Mouse (Mus musculus): ENCODE results near the gene Glb1l. TPM values are rescaled to one million over a fixed set of nuclear protein-coding genes. Genes with fewer than 3 reads are reported as not detected.

Glb1l gene
- polyA plus RNA-seq, 1 experiment: 5.7 TPM

DNA sequence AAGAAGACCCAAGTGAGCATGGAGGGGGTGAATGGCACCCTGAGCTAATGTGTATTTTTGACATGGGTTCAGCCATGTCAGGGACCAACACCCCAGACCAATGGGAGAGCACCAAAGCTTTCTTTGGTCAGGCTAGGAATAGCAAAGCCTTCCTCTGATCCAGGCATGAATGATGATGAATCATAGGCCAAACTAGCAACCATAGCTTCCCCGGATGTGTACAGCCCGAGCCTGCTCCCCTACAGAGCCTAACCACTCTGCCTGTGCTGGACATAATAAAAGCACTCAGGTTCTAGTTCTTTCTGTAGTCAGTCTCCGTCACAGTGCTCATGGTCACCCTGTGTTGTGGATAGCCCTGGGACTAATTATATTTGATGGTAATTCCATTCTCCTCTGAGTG lies 10.9 kb upstream of the Glb1l start:
- H3K27me3 ChIP-seq (ENCODE audit: control insufficient read depth, insufficient read depth, low read length): no peaks in the 10 kb centered on the region
- no peak overlapping the region for H3K27ac ChIP-seq (ENCODE audit: insufficient read depth, low read length)
- TF ChIP-seq CTCF (IDR thresholded peaks at IDR 0.05; ENCODE audit: extremely low read depth, insufficient read depth, insufficient read length, insufficient replicate concordance): no peak
- TF ChIP-seq POLR2A (IDR thresholded peaks at IDR 0.05; ENCODE audit: low read depth, low read length): no peak
- WGBS: 81% methylated on average over 3 of the region's 3 CpGs
- no peak overlapping the region for H3K4me3 ChIP-seq (ENCODE audit: extremely low read depth, insufficient read depth, insufficient read length)
- DNase-seq (ENCODE audit: low read depth in 1 of 2, low spot score in 2 of 2): no peak
- peaks cover 18% of the 10 kb centered on the region; the same call in 1 of the 2 replicates for H3K4me1 ChIP-seq (ENCODE audit: control insufficient read depth, insufficient read depth, insufficient read length)
- H3K36me3 ChIP-seq (ENCODE audit: control insufficient read depth, insufficient read depth, low read length): no peaks in the 10 kb centered on the region

DNA sequence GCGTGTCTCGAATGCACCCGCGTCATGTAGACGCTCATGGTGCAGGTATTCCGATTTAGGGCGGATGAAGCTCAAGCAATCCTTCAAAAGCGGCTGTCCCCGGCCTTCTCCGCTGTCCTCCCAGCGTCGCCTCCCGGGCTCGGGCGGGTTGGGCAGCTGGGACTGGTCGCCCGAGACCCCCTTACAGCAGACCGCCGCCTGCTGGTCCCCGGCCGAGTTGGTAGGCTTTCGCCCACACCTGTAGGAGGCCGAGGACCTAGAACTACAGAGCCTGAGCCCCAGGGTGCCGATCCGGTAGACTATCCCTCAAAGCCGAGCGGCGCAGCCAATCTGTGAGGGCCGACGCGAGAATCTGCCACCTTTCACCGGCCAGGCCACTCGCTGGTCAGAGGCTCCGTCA lies 8.9 kb upstream of the Glb1l start, which contains the start of gene Tuba4a:
Gene Tuba4a, minus strand, starts transcription at position 335 of the 400 bp plus-strand sequence.
- no peaks in the 10 kb centered on the region for H3K27me3 ChIP-seq (ENCODE audit: control insufficient read depth, insufficient read depth, low read length)
- TF ChIP-seq CTCF (IDR thresholded peaks at IDR 0.05; ENCODE audit: extremely low read depth, insufficient read depth, insufficient read length, insufficient replicate concordance): 0 out of 2 replicates have a peak, but pooled peaks have one; percentile 8
- TF ChIP-seq POLR2A (IDR thresholded peaks at IDR 0.05; ENCODE audit: low read depth, low read length): no peak
- H3K36me3 ChIP-seq (ENCODE audit: control insufficient read depth, insufficient read depth, low read length): peaks cover 15% of the 10 kb centered on the region
- peak in 1 of 2 experiments; percentile 48 for DNase-seq (ENCODE audit: low read depth in 1 of 2, low spot score in 2 of 2)
- peak within 1 kb of the TSS; percentile 86 for H3K4me3 ChIP-seq (ENCODE audit: extremely low read depth, insufficient read depth, insufficient read length)
- H3K4me1 ChIP-seq (ENCODE audit: control insufficient read depth, insufficient read depth, insufficient read length): peaks cover 22% of the 10 kb centered on the region; the same call in 1 of the 2 replicates
- peak within 1 kb of the TSS; percentile 82 for H3K27ac ChIP-seq (ENCODE audit: insufficient read depth, low read length)
- WGBS: 9% methylated on average over 34 of the region's 34 CpGs

DNA sequence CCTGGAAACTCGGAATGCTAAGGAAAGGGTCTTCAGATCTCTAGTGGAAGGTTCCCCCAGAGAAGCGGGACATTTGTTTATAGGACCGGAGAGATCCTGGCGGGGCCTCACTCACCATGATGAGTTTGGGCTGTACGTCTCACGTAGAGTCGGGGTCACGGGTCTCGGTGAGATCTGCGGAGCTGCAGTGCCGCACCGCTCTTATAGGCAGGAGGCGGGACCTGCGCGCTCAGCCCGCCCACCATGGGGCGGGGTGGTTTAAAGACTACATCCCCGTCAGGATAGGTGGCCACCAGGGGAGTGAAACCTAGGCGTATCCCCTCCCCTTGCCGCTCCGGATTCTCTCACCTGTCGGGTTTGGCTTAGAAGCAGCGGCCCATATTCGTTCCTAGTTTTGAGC lies 8.5 kb upstream of the Glb1l start:
- H3K27ac ChIP-seq (ENCODE audit: insufficient read depth, low read length): peak overlapping the region; percentile 82
- peak; percentile 86 to 96 for DNase-seq (ENCODE audit: low read depth in 1 of 2, low spot score in 2 of 2)
- WGBS: 1% methylated on average over 24 of the region's 24 CpGs
- peaks cover 22% of the 10 kb centered on the region; the same call in 1 of the 2 replicates for H3K4me1 ChIP-seq (ENCODE audit: control insufficient read depth, insufficient read depth, insufficient read length)
- TF ChIP-seq POLR2A (IDR thresholded peaks at IDR 0.05; ENCODE audit: low read depth, low read length): peak; percentile 99
- peak; percentile 36; the same call in 1 of the 2 replicates for TF ChIP-seq CTCF (IDR thresholded peaks at IDR 0.05; ENCODE audit: extremely low read depth, insufficient read depth, insufficient read length, insufficient replicate concordance)
- peaks cover 19% of the 10 kb centered on the region for H3K36me3 ChIP-seq (ENCODE audit: control insufficient read depth, insufficient read depth, low read length)
- H3K27me3 ChIP-seq (ENCODE audit: control insufficient read depth, insufficient read depth, low read length): no peaks in the 10 kb centered on the region
- H3K4me3 ChIP-seq (ENCODE audit: extremely low read depth, insufficient read depth, insufficient read length): peak overlapping the region; percentile 86

DNA sequence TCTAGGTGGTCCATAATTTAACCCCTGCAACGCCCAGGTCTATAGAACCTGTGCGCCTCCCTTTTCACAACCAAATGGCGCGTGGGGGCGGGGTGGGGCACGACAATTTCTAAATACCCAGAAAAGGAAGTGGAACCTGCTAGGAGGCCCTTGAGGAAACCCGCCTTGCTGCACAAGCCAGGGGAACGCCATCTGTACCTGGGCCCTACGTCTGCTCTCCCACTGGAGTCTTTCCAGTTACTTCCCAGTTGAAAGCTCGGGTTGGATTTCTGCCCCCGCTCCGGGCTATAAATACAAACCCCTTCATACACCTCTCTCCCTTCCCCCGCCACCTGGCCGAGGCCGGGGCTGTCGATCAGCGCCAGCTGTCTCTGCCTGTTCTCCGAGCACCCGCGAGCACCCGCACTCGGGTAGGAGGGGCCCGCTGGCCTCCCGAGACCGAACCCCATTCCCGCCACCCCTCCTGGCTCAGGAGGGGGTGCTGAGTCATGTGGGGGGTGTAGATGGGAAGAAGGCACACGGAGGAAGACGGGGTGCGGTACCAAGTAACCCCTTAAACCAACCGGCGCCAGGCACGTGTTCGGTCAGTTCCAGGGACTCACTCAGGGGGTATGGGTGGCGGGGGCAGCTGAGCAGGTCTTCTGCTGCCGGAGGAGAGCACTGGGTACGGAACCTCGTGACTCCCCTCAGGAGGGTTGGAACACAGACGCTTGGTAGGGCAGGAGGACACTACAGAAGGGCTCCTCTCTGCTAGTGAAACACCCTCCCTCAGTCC lies 7.8 kb upstream of the Glb1l start:
- TF ChIP-seq POLR2A (IDR thresholded peaks at IDR 0.05; ENCODE audit: low read depth, low read length) (no peak; the same call in 1 of the 2 replicates), CTCF (IDR thresholded peaks at IDR 0.05; ENCODE audit: extremely low read depth, insufficient read depth, insufficient read length, insufficient replicate concordance) (no peak)
- Histone ChIP-seq H3K36me3 (ENCODE audit: control insufficient read depth, insufficient read depth, low read length) (peaks cover 20% of the 10 kb centered on the region), H3K4me3 (ENCODE audit: extremely low read depth, insufficient read depth, insufficient read length) (peak overlapping the region; percentile 86), H3K27me3 (ENCODE audit: control insufficient read depth, insufficient read depth, low read length) (no peaks in the 10 kb centered on the region), H3K27ac (ENCODE audit: insufficient read depth, low read length) (peak overlapping the region; percentile 82), H3K4me1 (ENCODE audit: control insufficient read depth, insufficient read depth, insufficient read length) (peaks cover 18% of the 10 kb centered on the region; the same call in 1 of the 2 replicates)
- 1% methylated on average over 38 of the region's 38 CpGs for WGBS
- DNase-seq (ENCODE audit: low read depth in 1 of 2, low spot score in 2 of 2): peak in 1 of 2 experiments; percentile 72

DNA sequence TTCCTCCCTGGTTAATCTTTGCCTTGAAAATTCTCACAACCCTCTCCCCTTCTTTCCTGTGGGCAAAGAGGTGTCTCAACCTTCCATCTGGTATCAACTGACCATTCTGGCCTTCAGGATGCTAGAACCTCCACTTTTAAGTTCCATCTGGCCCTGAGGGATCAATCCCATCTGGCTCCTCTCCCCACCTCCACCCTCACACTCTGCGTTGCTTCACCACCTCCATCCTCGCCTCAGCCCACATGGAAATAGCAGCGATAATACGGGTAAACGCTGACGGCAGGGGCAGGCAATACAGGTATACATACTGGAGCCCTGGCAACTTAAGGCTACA lies 7.2 kb upstream of the Glb1l start:
- WGBS: 2% methylated on average over 6 of the region's 6 CpGs
- peaks cover 20% of the 10 kb centered on the region for H3K36me3 ChIP-seq (ENCODE audit: control insufficient read depth, insufficient read depth, low read length)
- peak overlapping the region; percentile 34 for H3K27ac ChIP-seq (ENCODE audit: insufficient read depth, low read length)
- no peaks in the 10 kb centered on the region for H3K27me3 ChIP-seq (ENCODE audit: control insufficient read depth, insufficient read depth, low read length)
- TF ChIP-seq CTCF (IDR thresholded peaks at IDR 0.05; ENCODE audit: extremely low read depth, insufficient read depth, insufficient read length, insufficient replicate concordance): no peak
- TF ChIP-seq POLR2A (IDR thresholded peaks at IDR 0.05; ENCODE audit: low read depth, low read length): no peak
- H3K4me1 ChIP-seq (ENCODE audit: control insufficient read depth, insufficient read depth, insufficient read length): peaks cover 20% of the 10 kb centered on the region; the same call in 1 of the 2 replicates
- peak overlapping the region; percentile 86 for H3K4me3 ChIP-seq (ENCODE audit: extremely low read depth, insufficient read depth, insufficient read length)
- no peak for DNase-seq (ENCODE audit: low read depth in 1 of 2, low spot score in 2 of 2)

DNA sequence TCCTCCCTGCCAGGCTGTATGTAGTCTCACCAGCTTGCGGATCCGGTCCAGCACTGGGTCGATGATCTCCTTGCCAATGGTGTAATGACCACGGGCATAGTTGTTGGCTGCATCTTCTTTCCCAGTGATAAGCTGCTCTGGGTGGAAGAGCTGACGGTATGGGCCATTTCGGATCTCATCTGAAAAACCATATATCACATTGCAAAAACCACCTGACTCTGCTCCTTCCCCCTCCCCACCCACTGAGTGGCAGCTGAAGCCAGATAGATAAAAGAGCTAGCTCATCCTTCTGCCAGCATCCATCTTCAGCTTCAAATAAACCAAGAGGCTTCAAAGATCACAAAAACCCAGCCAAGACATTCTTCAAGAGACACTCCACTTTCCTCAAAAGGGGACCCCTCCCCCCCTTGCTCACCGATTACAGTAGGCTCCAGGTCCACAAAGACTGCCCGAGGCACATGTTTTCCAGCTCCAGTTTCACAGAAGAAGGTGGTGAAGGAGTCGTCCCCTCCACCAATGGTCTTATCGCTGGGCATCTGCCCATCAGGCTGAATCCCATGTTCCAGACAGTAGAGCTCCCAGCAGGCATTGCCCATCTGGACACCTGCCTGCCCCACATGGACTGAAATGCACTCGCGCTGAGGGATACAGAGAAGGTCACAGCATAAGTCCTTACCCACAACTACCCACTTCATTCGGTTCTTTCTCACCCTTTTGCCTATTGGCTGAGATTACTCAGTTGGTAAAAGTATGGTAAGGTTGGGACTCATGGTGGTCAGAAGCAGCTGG lies 6.4 kb upstream of the Glb1l start:
- TF ChIP-seq POLR2A (IDR thresholded peaks at IDR 0.05; ENCODE audit: low read depth, low read length) (no peak), CTCF (IDR thresholded peaks at IDR 0.05; ENCODE audit: extremely low read depth, insufficient read depth, insufficient read length, insufficient replicate concordance) (no peak)
- Histone ChIP-seq H3K27ac (ENCODE audit: insufficient read depth, low read length) (peak overlapping the region; percentile 50), H3K4me3 (ENCODE audit: extremely low read depth, insufficient read depth, insufficient read length) (peak overlapping the region; percentile 86), H3K27me3 (ENCODE audit: control insufficient read depth, insufficient read depth, low read length) (no peaks in the 10 kb centered on the region), H3K36me3 (ENCODE audit: control insufficient read depth, insufficient read depth, low read length) (peaks cover 20% of the 10 kb centered on the region), H3K4me1 (ENCODE audit: control insufficient read depth, insufficient read depth, insufficient read length) (peaks cover 24% of the 10 kb centered on the region; the same call in 1 of the 2 replicates)
- WGBS: 55% methylated on average over 13 of the region's 13 CpGs
- no peak for DNase-seq (ENCODE audit: low read depth in 1 of 2, low spot score in 2 of 2)

Measured in spleen, adult 2 months (tissue).